Mouse (Mus musculus): ENCODE results near the gene Dusp5. TPM values are rescaled to one million over a fixed set of nuclear protein-coding genes. Genes with fewer than 3 reads are reported as not detected.
"Not testable (repeated sequence)": the region's sequence is repeated elsewhere in the genome, so short reads cannot be mapped to it uniquely, and the experiment has no call there.

Dusp5 gene
- polyA plus RNA-seq, 1 experiment from 2014 or later = 6.9 TPM

- Histone ChIP-seq H3K4me1 (replicated peaks; ENCODE audit: control insufficient read depth, insufficient read depth, low read length) (peaks cover 11% of the 10 kb centered on the region; the same call in 1 of the 2 replicates), H3K27ac (ENCODE audit: low read length) (no peak overlapping the region), H3K36me3 (ENCODE audit: control insufficient read depth, insufficient read depth, low read length) (no peaks in the 10 kb centered on the region), H3K9ac (ENCODE audit: low read length) (no peak overlapping the region), H3K9me3 (ENCODE audit: control insufficient read depth, low read length) (no peaks in the 10 kb centered on the region), H3K4me3 (ENCODE audit: low read length) (no peak overlapping the region), H3K4me2 (ENCODE audit: low read depth, low read length) (no peak overlapping the region), H3K27me3 (ENCODE audit: control insufficient read depth, insufficient read depth, low read depth, low read length) (no peaks in the 10 kb centered on the region)
- ATAC-seq (ENCODE audit: low read depth) = no peak
- 79% methylated on average over 7 of the region's 7 CpGs for WGBS
These were observed 45.6 kb downstream of the Dusp5 start for GRCm38 (mm10) chr19:53574546-53574945.

DNA sequence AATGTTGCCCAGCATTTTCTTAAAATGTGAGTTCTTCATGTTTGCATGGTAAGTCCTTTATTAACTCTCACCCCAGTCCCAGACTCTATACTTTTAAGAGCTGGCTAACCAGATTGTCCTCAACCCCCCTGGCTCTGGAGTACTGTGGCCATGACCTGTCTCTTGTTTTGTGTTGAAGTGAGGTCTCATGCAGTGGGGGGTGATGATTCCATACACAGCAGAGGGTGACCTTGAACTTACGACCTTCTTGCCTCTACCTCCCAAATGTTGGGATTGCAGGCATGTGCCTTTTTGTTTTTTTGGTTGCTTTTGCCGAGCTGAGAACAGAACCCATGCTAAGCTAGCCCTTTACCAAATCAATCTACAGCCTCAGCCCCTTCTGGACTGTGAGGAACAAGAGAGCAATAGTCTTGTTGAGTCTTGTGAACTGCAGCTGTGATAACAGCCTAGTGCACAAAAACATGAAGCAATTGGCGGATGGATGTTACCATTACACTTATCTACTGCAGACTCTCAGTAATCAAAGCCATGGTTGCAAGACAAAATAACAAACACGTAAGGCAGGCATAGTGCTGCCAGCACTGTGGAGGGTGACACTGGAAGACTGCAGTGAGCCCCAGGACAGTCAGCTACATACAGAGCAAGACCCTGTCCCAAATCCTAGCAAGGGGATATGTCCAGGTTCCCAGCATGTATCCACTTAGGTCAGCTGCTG lies 46.5 kb downstream of the Dusp5 start:
- no peak overlapping the region for H3K27ac ChIP-seq (ENCODE audit: low read length)
- H3K9me3 ChIP-seq (ENCODE audit: control insufficient read depth, low read length) = no peaks in the 10 kb centered on the region
- no peak overlapping the region for H3K4me3 ChIP-seq (ENCODE audit: low read length)
- no peak overlapping the region for H3K9ac ChIP-seq (ENCODE audit: low read length)
- 72% methylated on average over 4 of the region's 4 CpGs for WGBS
- H3K4me1 ChIP-seq (replicated peaks; ENCODE audit: control insufficient read depth, insufficient read depth, low read length) = peaks cover 11% of the 10 kb centered on the region; the same call in 1 of the 2 replicates
- H3K36me3 ChIP-seq (ENCODE audit: control insufficient read depth, insufficient read depth, low read length) = no peaks in the 10 kb centered on the region
- H3K27me3 ChIP-seq (ENCODE audit: control insufficient read depth, insufficient read depth, low read depth, low read length) = no peaks in the 10 kb centered on the region
- H3K4me2 ChIP-seq (ENCODE audit: low read depth, low read length) = no peak overlapping the region
- ATAC-seq (ENCODE audit: low read depth) = no peak; the same call in 1 of the 2 replicates

- peak overlapping the region; percentile 6; the same call in 1 of the 2 replicates for H3K4me3 ChIP-seq (ENCODE audit: low read length)
- 0 out of 2 replicates have a peak overlapping the region, but pooled peaks have one; percentile 15 for H3K9ac ChIP-seq (ENCODE audit: low read length)
- ATAC-seq (ENCODE audit: low read depth) = peak; percentile 39; the same call in 1 of the 2 replicates
- peak overlapping the region; percentile 27 for H3K4me2 ChIP-seq (ENCODE audit: low read depth, low read length)
- peak overlapping the region; percentile 27; the same call in 1 of the 2 replicates for H3K27ac ChIP-seq (ENCODE audit: low read length)
- 28% methylated on average over 7 of the region's 7 CpGs for WGBS
- no peaks in the 10 kb centered on the region for H3K9me3 ChIP-seq (ENCODE audit: control insufficient read depth, low read length)
- H3K36me3 ChIP-seq (ENCODE audit: control insufficient read depth, insufficient read depth, low read length) = no peaks in the 10 kb centered on the region
- H3K4me1 ChIP-seq (replicated peaks; ENCODE audit: control insufficient read depth, insufficient read depth, low read length) = peaks cover 11% of the 10 kb centered on the region; the same call in 1 of the 2 replicates
- H3K27me3 ChIP-seq (ENCODE audit: control insufficient read depth, insufficient read depth, low read depth, low read length) = no peaks in the 10 kb centered on the region
These were observed 47.2 kb downstream of the Dusp5 start for GRCm38 (mm10) chr19:53576061-53576460.

- Histone ChIP-seq H3K36me3 (ENCODE audit: control insufficient read depth, insufficient read depth, low read length) (no peaks in the 10 kb centered on the region), H3K4me2 (ENCODE audit: low read depth, low read length) (peak overlapping the region; percentile 17; the same call in 1 of the 2 replicates), H3K4me3 (ENCODE audit: low read length) (no peak overlapping the region), H3K4me1 (replicated peaks; ENCODE audit: control insufficient read depth, insufficient read depth, low read length) (peaks cover 11% of the 10 kb centered on the region; the same call in 1 of the 2 replicates), H3K9me3 (ENCODE audit: control insufficient read depth, low read length) (no peaks in the 10 kb centered on the region), H3K27me3 (ENCODE audit: control insufficient read depth, insufficient read depth, low read depth, low read length) (no peaks in the 10 kb centered on the region), H3K27ac (ENCODE audit: low read length) (no peak overlapping the region), H3K9ac (ENCODE audit: low read length) (no peak overlapping the region)
- WGBS = 32% methylated on average over 11 of the region's 11 CpGs
- no peak for ATAC-seq (ENCODE audit: low read depth)
These were observed 48.3 kb downstream of the Dusp5 start for GRCm38 (mm10) chr19:53577025-53577800.

DNA sequence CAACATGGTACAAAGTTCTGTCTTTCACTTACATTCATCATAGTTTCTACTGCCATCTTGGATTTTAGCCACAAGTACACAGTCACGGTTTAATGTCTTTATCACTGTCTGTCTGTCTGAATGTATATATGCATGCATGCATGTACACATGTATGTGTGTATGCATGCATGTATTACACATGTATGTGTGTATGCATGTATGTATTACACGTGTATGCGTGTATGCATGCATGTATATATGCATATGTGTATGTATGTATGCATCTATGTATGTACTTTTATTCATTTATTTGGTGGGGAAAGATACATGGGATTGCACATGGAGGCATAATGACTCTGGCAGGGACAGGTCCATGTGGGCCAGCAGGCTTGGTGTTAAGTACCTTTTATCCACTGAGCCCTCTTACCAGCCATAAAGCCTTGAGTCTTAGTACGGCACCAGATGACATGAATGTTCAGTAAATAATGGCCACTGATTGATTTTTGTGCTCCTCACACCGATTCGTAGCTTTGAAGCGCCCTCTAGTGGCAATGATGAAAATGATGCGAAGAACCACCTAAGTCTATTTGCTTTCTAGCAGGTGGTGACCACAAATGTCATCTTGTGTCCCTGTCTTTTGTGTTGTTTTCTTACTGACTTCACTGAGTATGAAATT lies 49.8 kb downstream of the Dusp5 start:
- H3K4me2 ChIP-seq (ENCODE audit: low read depth, low read length) = no peak overlapping the region
- H3K4me1 ChIP-seq (replicated peaks; ENCODE audit: control insufficient read depth, insufficient read depth, low read length) = peaks cover 11% of the 10 kb centered on the region; the same call in 1 of the 2 replicates
- peak; percentile 37 for ATAC-seq (ENCODE audit: low read depth)
- H3K9me3 ChIP-seq (ENCODE audit: control insufficient read depth, low read length) = no peaks in the 10 kb centered on the region
- H3K4me3 ChIP-seq (ENCODE audit: low read length) = no peak overlapping the region
- WGBS = 11% methylated on average over 8 of the region's 8 CpGs
- no peak overlapping the region for H3K9ac ChIP-seq (ENCODE audit: low read length)
- no peaks in the 10 kb centered on the region for H3K36me3 ChIP-seq (ENCODE audit: control insufficient read depth, insufficient read depth, low read length)
- no peaks in the 10 kb centered on the region for H3K27me3 ChIP-seq (ENCODE audit: control insufficient read depth, insufficient read depth, low read depth, low read length)
- H3K27ac ChIP-seq (ENCODE audit: low read length) = no peak overlapping the region

DNA sequence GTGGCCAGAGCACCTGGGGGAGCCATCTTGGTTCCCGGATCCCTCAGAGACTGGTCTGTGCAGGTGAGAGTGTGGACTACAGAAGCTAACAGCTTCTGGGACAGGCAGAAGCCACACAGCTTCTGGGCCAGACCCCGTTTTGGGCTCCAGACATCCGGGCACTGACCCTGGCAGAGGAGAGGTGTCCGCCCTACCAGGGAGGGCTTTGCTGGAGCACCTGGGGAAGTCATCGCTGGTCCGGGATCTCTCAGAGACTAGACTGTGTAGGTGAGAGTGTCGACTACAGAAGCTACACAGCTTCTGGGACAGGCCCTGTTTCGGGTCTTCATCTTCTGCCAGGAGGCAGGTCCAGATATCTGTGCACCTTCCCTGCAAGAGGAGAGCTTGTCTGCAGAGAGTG lies 51.4 kb downstream of the Dusp5 start:
- H3K27me3 ChIP-seq (ENCODE audit: control insufficient read depth, insufficient read depth, low read depth, low read length); H3K4me2 ChIP-seq (ENCODE audit: low read depth, low read length); H3K4me3 ChIP-seq (ENCODE audit: low read length); ATAC-seq (ENCODE audit: low read depth); H3K27ac ChIP-seq (ENCODE audit: low read length); H3K9ac ChIP-seq (ENCODE audit: low read length); H3K36me3 ChIP-seq (ENCODE audit: control insufficient read depth, insufficient read depth, low read length); H3K9me3 ChIP-seq (ENCODE audit: control insufficient read depth, low read length): not testable (repeated sequence)
- H3K4me1 ChIP-seq (replicated peaks; ENCODE audit: control insufficient read depth, insufficient read depth, low read length) = peaks cover 11% of the 10 kb centered on the region; the same call in 1 of the 2 replicates
- WGBS = 82% methylated on average over 8 of the region's 8 CpGs

GRCm38 (mm10) chr19:53587686-53588085 lies 58.8 kb downstream of the Dusp5 start:
- peaks cover 11% of the 10 kb centered on the region; the same call in 1 of the 2 replicates for H3K9me3 ChIP-seq (ENCODE audit: control insufficient read depth, low read length)
- not testable (repeated sequence) for H3K4me2 ChIP-seq (ENCODE audit: low read depth, low read length); ATAC-seq (ENCODE audit: low read depth); H3K27me3 ChIP-seq (ENCODE audit: control insufficient read depth, insufficient read depth, low read depth, low read length); H3K9ac ChIP-seq (ENCODE audit: low read length); H3K36me3 ChIP-seq (ENCODE audit: control insufficient read depth, insufficient read depth, low read length); H3K4me3 ChIP-seq (ENCODE audit: low read length); H3K4me1 ChIP-seq (replicated peaks; ENCODE audit: control insufficient read depth, insufficient read depth, low read length); H3K27ac ChIP-seq (ENCODE audit: low read length)
- 90% methylated on average over 3 of the region's 3 CpGs for WGBS

GRCm38 (mm10) chr19:53588968-53589367 lies 60.1 kb downstream of the Dusp5 start, which contains the start of gene Nutf2-ps1:
Nutf2-ps1 (minus strand) TSS chr19:53589068.
- H3K36me3 ChIP-seq (ENCODE audit: control insufficient read depth, insufficient read depth, low read length); H3K4me3 ChIP-seq (ENCODE audit: low read length); H3K4me1 ChIP-seq (replicated peaks; ENCODE audit: control insufficient read depth, insufficient read depth, low read length); H3K4me2 ChIP-seq (ENCODE audit: low read depth, low read length); H3K27ac ChIP-seq (ENCODE audit: low read length); ATAC-seq (ENCODE audit: low read depth); H3K27me3 ChIP-seq (ENCODE audit: control insufficient read depth, insufficient read depth, low read depth, low read length); H3K9ac ChIP-seq (ENCODE audit: low read length): not testable (repeated sequence)
- H3K9me3 ChIP-seq (ENCODE audit: control insufficient read depth, low read length) = peaks cover 11% of the 10 kb centered on the region; the same call in 1 of the 2 replicates
- WGBS = 90% methylated on average over 7 of the region's 7 CpGs

Measured in lung, embryonic 16.5 days (tissue).